In the genomic region with DNA sequence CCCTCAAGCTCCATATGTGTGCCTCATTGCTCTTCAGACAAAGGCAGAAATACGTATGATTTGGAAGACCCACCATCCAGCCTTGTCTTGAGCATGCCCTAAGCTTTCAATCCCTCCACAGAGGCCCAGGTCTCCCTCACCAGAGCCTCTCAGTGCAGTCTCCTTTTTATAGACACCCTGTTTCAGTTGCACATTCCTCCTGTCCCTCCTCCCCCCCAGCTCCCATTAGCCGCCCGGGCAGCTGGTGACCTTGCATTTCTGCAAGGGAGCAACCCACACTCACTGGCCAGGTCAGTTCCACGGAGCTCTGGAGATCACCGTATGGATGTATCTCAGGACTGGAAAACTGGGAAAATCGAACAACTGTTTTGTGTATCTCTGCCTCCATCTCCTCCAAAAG, we compare ENCODE assay signal across 9 mouse cellular contexts.
DNase-seq lines count a peak whose midpoint lies in the region; ATAC-seq lines count a peak whose summit lies in the region.
"Had no signal": no experiment of that assay in that cellular context is flagged by ENCODE, and none has a peak within 500 bp of the region (broad histone marks: within the 10 kb centered on the region; RNA-seq: fewer than 3 reads in every experiment).

No protein-coding gene starts in this region.

- no peaks in the 10 kb centered on the region for H3K9me3 ChIP-seq in hindbrain, embryonic 16.5 days (ENCODE audit: control insufficient read depth, low read length)

- H3K27me3 ChIP-seq in hindbrain, embryonic 16.5 days (replicated peaks; ENCODE audit: control insufficient read depth, insufficient read depth, low read length): no peaks in the 10 kb centered on the region
- H3K27me3 ChIP-seq: neural tube, embryonic 13.5 days had no signal

- H3K27ac ChIP-seq in hindbrain, embryonic 16.5 days (ENCODE audit: low read depth, low read length): no peak overlapping the region
- H3K27ac ChIP-seq: neural tube, embryonic 13.5 days had no signal

- H3K4me1 ChIP-seq in hindbrain, embryonic 16.5 days (ENCODE audit: control insufficient read depth, insufficient read depth, low read depth, low read length): no peaks in the 10 kb centered on the region

- no peak overlapping the region for H3K9ac ChIP-seq in hindbrain, embryonic 16.5 days (ENCODE audit: low read depth, low read length)
- H3K9ac ChIP-seq: neural tube, embryonic 13.5 days had no signal

- no peak overlapping the region for H3K4me3 ChIP-seq in hindbrain, embryonic 16.5 days (ENCODE audit: low read length)
- H3K4me3 ChIP-seq: neural tube, embryonic 13.5 days had no signal

- WGBS in hindbrain, embryonic 16.5 days: 79% methylated on average over 6 of the region's 6 CpGs

- intact Hi-C loops in heart, postnatal 14 days (cut with DNase I): loop anchor here (1.0 to 5.0 kb wide), 3 partner anchors 92 to 353 kb away; no protein-coding TSS in a partner anchor

- H3K4me2 ChIP-seq in hindbrain, embryonic 16.5 days (ENCODE audit: low read length): no peak overlapping the region
- H3K4me2 ChIP-seq: neural tube, embryonic 13.5 days had no signal

- DNase-seq in ovary, adult 18-20 months (ENCODE audit: low spot score): peak; percentile 48
- no peak for DNase-seq in ovary, postnatal 14 days (ENCODE audit: low spot score)
- DNase-seq in gastrocnemius, postnatal 25 days: peak; percentile 69
- peak; percentile 38 to 53 for DNase-seq in heart, postnatal 14 days
- DNase-seq in skeletal muscle tissue, adult 2 months (ENCODE audit: low read depth, low spot score): peak; percentile 90
- DNase-seq in lung, postnatal 14 days: no peak

- ATAC-seq in granulocyte monocyte progenitor cell, adult 5-6 weeks (replicated peaks; ENCODE audit: poor library complexity, severe bottlenecking): no peak
- no peak for ATAC-seq in hindbrain, embryonic 16.5 days

- H3K36me3 ChIP-seq in hindbrain, embryonic 16.5 days (ENCODE audit: control insufficient read depth, insufficient read depth, low read length): no peaks in the 10 kb centered on the region
- H3K36me3 ChIP-seq: neural tube, embryonic 13.5 days had no signal

Comparison
In these comparisons a context has a peak if more than half of its experiments do, and no peak if none do; other contexts are left out.
1. DNase-seq: peak in ovary, adult 18-20 months (single experiment), gastrocnemius, postnatal 25 days (single experiment), heart, postnatal 14 days (2 of 2) and skeletal muscle tissue, adult 2 months (single experiment); none in ovary, postnatal 14 days (single experiment) and lung, postnatal 14 days (single experiment).